Comparison of ENCODE assay signal across 24 mouse cellular contexts in genomic region chr2:167665972-167666713, GRCm38 (mm10). TPM values are rescaled to one million over a fixed set of nuclear protein-coding genes. Genes with fewer than 3 reads are reported as not detected.
"Had no signal": no experiment of that assay in that cellular context is flagged by ENCODE, and none has a peak within 500 bp of the region (broad histone marks: within the 10 kb centered on the region; RNA-seq: fewer than 3 reads in every experiment).

No protein-coding gene starts in this region.

- H3K9me3 ChIP-seq: limb, embryonic 10.5 days; limb, embryonic 13.5 days; liver, embryonic 12.5 days; liver, embryonic 15.5 days; lung, embryonic 15.5 days; megakaryocyte, embryonic 14.5 days; midbrain, embryonic 10.5 days; midbrain, embryonic 13.5 days; neural tube, embryonic 13.5 days had no signal

- H3K36me3 ChIP-seq: limb, embryonic 10.5 days; limb, embryonic 13.5 days; liver, embryonic 12.5 days; liver, embryonic 15.5 days; lung, embryonic 15.5 days; midbrain, embryonic 10.5 days; midbrain, embryonic 13.5 days; neural tube, embryonic 13.5 days had no signal

- H3K27ac ChIP-seq: layer of hippocampus, adult 2 months; limb, embryonic 10.5 days; limb, embryonic 13.5 days; liver, embryonic 12.5 days; liver, embryonic 15.5 days; lung, embryonic 15.5 days; midbrain, embryonic 10.5 days; midbrain, embryonic 13.5 days; neural tube, embryonic 13.5 days had no signal

- H3K9ac ChIP-seq: limb, embryonic 13.5 days; liver, embryonic 12.5 days; liver, embryonic 15.5 days; lung, embryonic 15.5 days; midbrain, embryonic 13.5 days; neural tube, embryonic 13.5 days had no signal

- DNase-seq: layer of hippocampus, adult 9-11 months; liver; lung, adult 18-20 months; lung, postnatal 10 days; lung, postnatal 36 days; retina, postnatal 1 day; right cerebral cortex, postnatal 25 days; thymus, adult 18-20 months; thymus, postnatal 36 days had no signal

- ATAC-seq: intestine, embryonic 16.5 days; liver, embryonic 12.5 days; midbrain, embryonic 13.5 days; midbrain, embryonic 16.5 days had no signal

- H3K4me2 ChIP-seq: limb, embryonic 13.5 days; liver, embryonic 12.5 days; liver, embryonic 15.5 days; lung, embryonic 15.5 days; midbrain, embryonic 13.5 days; neural tube, embryonic 13.5 days had no signal

- H3K4me3 ChIP-seq: layer of hippocampus, adult 2 months; limb, embryonic 10.5 days; limb, embryonic 13.5 days; liver, embryonic 12.5 days; liver, embryonic 15.5 days; lung, embryonic 15.5 days; megakaryocyte, embryonic 14.5 days; midbrain, embryonic 10.5 days; midbrain, embryonic 13.5 days; myocyte; neural tube, embryonic 13.5 days had no signal

RNA-seq across cellular contexts. Expression of gene Gm20431, which starts 4.8 kb away (rescaled TPM):
- polyA plus RNA-seq: large intestine, adult 2 months; urinary bladder, adult 2 months had no signal
